Mouse (Mus musculus) embryonic facial prominence, embryonic 14.5 days (tissue): ENCODE results near the gene Fbxo28. TPM values are rescaled to one million over a fixed set of nuclear protein-coding genes. Genes with fewer than 3 reads are reported as not detected.

Experiments
- ATAC-seq: fragments of 200-750 bp; cut with Nextera tagmentation; 2 replicates; pipeline ENCODE4 v1.8.0; 2017; ENCODE audit warnings: low read depth, moderate number of reproducible peaks, moderate TSS enrichment
- DNase-seq: peaks from one replicate; pipeline ENCODE4 v3.0.0-alpha.2; 2015; ENCODE audit warnings: low spot score
- H3K27ac ChIP-seq: fragments of 300-500 bp; sonication (generic); replicated peaks from 2 replicates; pipeline ENCODE4 v1.5.1; 2014; ENCODE audit warnings: low read depth, mild to moderate bottlenecking, low read length, moderate library complexity
- H3K27me3 ChIP-seq: fragments of 300-500 bp; sonication (generic); replicated peaks from 2 replicates; pipeline ENCODE4 v1.6.1; 2014; ENCODE audit warnings: low read length; ENCODE audit not compliant: control insufficient read depth, insufficient read depth
- H3K36me3 ChIP-seq: fragments of 300-500 bp; sonication (generic); 2 replicates; pipeline ENCODE4 v1.6.1; 2014; ENCODE audit warnings: low read length, mixed read lengths; ENCODE audit not compliant: control insufficient read depth, insufficient read depth
- H3K4me1 ChIP-seq: fragments of 300-500 bp; sonication (generic); 2 replicates; pipeline ENCODE4 v1.6.1; 2014; ENCODE audit warnings: antibody characterized with exemption, low read length; ENCODE audit not compliant: control insufficient read depth, insufficient read depth
- H3K4me2 ChIP-seq: fragments of 300-500 bp; sonication (generic); 2 replicates; pipeline ENCODE4 v1.6.1; 2014; ENCODE audit warnings: low read depth, mild to moderate bottlenecking, low read length, moderate library complexity, mixed read lengths
- H3K4me3 ChIP-seq: fragments of 300-500 bp; sonication (generic); 2 replicates; pipeline ENCODE4 v1.5.1; 2014; ENCODE audit warnings: low read depth, mild to moderate bottlenecking, low read length
- H3K9ac ChIP-seq: fragments of 300-500 bp; sonication (generic); 2 replicates; pipeline ENCODE4 v1.6.1; 2014; ENCODE audit warnings: low read depth, mild to moderate bottlenecking, low read length, moderate library complexity, mixed read lengths
- H3K9me3 ChIP-seq: fragments of 300-500 bp; sonication (generic); 2 replicates; pipeline ENCODE4 v1.6.1; 2016; ENCODE audit warnings: low read length; ENCODE audit not compliant: control insufficient read depth
- WGBS: fragments of 180-500 bp; shearing (Covaris S2); extraction: QIAGEN DNeasy Blood & Tissue Kit; methylation state at CpG from one replicate; pipeline ENCODE4 v1.1.7; 2014; 5-methylcytosine and 5-hydroxymethylcytosine counted together
- polyA plus RNA-seq: library from polyadenylated mRNA; unstranded; fragments of >200 nt; fragmentation: Nextera tagmentation; extraction: Ambion mirVana; gene quantifications from 2 replicates; pipeline ENCODE4 v1.2.1, GENCODE M21; 2014

Gene Fbxo28
- polyA plus RNA-seq, 1 experiment from 2014 or later = 25.4 TPM

GRCm38 (mm10) chr1:182280577-182280976, 60.9 kb downstream of the Fbxo28 start:
- Histone ChIP-seq H3K27ac (0 out of 2 replicates have a peak overlapping the region, but pooled peaks have one; percentile 4), H3K4me1 (peaks cover 21% of the 10 kb centered on the region), H3K4me2 (peak overlapping the region; percentile 79), H3K27me3 (no peaks in the 10 kb centered on the region), H3K9ac (peak overlapping the region; percentile 95; the same call in 1 of the 2 replicates), H3K9me3 (no peaks in the 10 kb centered on the region), H3K4me3 (peak overlapping the region; percentile 80), H3K36me3 (peaks cover 37% of the 10 kb centered on the region)
- ATAC-seq = no peak
- 35% methylated on average over 11 of the region's 11 CpGs for WGBS
- no peak for DNase-seq

- no peaks in the 10 kb centered on the region for H3K9me3 ChIP-seq
- H3K36me3 ChIP-seq = peaks cover 42% of the 10 kb centered on the region
- H3K27ac ChIP-seq = no peak overlapping the region
- WGBS = 68% methylated on average over 6 of the region's 6 CpGs
- H3K4me3 ChIP-seq = 0 out of 2 replicates have a peak overlapping the region, but pooled peaks have one; percentile 80
- ATAC-seq = no peak
- no peak overlapping the region for H3K9ac ChIP-seq
- H3K4me1 ChIP-seq = peaks cover 21% of the 10 kb centered on the region
- H3K27me3 ChIP-seq = no peaks in the 10 kb centered on the region
- DNase-seq = peak; percentile 24
- H3K4me2 ChIP-seq = peak overlapping the region; percentile 79
Observed at GRCm38 (mm10) chr1:182280046-182280445, 61.4 kb downstream of the Fbxo28 start.

- no peak overlapping the region for H3K4me3 ChIP-seq
- H3K4me1 ChIP-seq = peaks cover 21% of the 10 kb centered on the region
- no peak overlapping the region for H3K27ac ChIP-seq
- ATAC-seq (no peak), DNase-seq (peak; percentile 14)
- peaks cover 48% of the 10 kb centered on the region for H3K36me3 ChIP-seq
- 82% methylated on average over 4 of the region's 4 CpGs for WGBS
- H3K9me3 ChIP-seq = no peaks in the 10 kb centered on the region
- no peak overlapping the region for H3K9ac ChIP-seq
- H3K4me2 ChIP-seq = no peak overlapping the region
- no peaks in the 10 kb centered on the region for H3K27me3 ChIP-seq
Observed at GRCm38 (mm10) chr1:182279436-182279835, 62.0 kb downstream of the Fbxo28 start.

- Histone ChIP-seq H3K9ac (no peak overlapping the region), H3K27me3 (no peaks in the 10 kb centered on the region), H3K9me3 (no peaks in the 10 kb centered on the region), H3K36me3 (peaks cover 50% of the 10 kb centered on the region), H3K4me2 (no peak overlapping the region), H3K4me1 (peaks cover 1% of the 10 kb centered on the region; the same call in 1 of the 2 replicates), H3K27ac (no peak overlapping the region), H3K4me3 (no peak overlapping the region)
- WGBS = 95% methylated on average over 6 of the region's 6 CpGs
- ATAC-seq (no peak), DNase-seq (no peak)
Observed at GRCm38 (mm10) chr1:182275109-182275508, 66.3 kb downstream of the Fbxo28 start.

- Histone ChIP-seq H3K9me3 (no peaks in the 10 kb centered on the region), H3K9ac (no peak overlapping the region), H3K4me2 (no peak overlapping the region), H3K27me3 (no peaks in the 10 kb centered on the region), H3K36me3 (peaks cover 23% of the 10 kb centered on the region), H3K4me1 (no peaks in the 10 kb centered on the region), H3K27ac (no peak overlapping the region), H3K4me3 (no peak overlapping the region)
- DNase-seq (no peak), ATAC-seq (no peak)
- WGBS = 83% methylated on average over 5 of the region's 5 CpGs
Observed at GRCm38 (mm10) chr1:182271632-182272031, 69.8 kb downstream of the Fbxo28 start.

- no peak overlapping the region for H3K4me2 ChIP-seq
- H3K9me3 ChIP-seq = no peaks in the 10 kb centered on the region
- H3K4me3 ChIP-seq = no peak overlapping the region
- WGBS = 78% methylated on average over 5 of the region's 5 CpGs
- no peaks in the 10 kb centered on the region for H3K4me1 ChIP-seq
- no peak for ATAC-seq
- H3K36me3 ChIP-seq = peaks cover 18% of the 10 kb centered on the region; the same call in 1 of the 2 replicates
- DNase-seq = no peak
- no peaks in the 10 kb centered on the region for H3K27me3 ChIP-seq
- H3K9ac ChIP-seq = no peak overlapping the region
- no peak overlapping the region for H3K27ac ChIP-seq
Observed at GRCm38 (mm10) chr1:182271130-182271529, 70.3 kb downstream of the Fbxo28 start.

GRCm38 (mm10) chr1:182268317-182268716, 73.1 kb downstream of the Fbxo28 start:
- no peak overlapping the region for H3K4me2 ChIP-seq
- no peaks in the 10 kb centered on the region for H3K9me3 ChIP-seq
- ATAC-seq (no peak), DNase-seq (no peak)
- H3K27me3 ChIP-seq = no peaks in the 10 kb centered on the region
- H3K4me1 ChIP-seq = no peaks in the 10 kb centered on the region
- no peak overlapping the region for H3K4me3 ChIP-seq
- no peak overlapping the region for H3K27ac ChIP-seq
- WGBS = 67% methylated on average over 4 of the region's 4 CpGs
- no peak overlapping the region for H3K9ac ChIP-seq
- no peaks in the 10 kb centered on the region; the same call in 1 of the 2 replicates for H3K36me3 ChIP-seq

GRCm38 (mm10) chr1:182266028-182266525, 75.4 kb downstream of the Fbxo28 start:
- no peak for ATAC-seq
- no peaks in the 10 kb centered on the region for H3K27me3 ChIP-seq
- DNase-seq = no peak
- H3K4me3 ChIP-seq = no peak overlapping the region
- no peaks in the 10 kb centered on the region for H3K4me1 ChIP-seq
- H3K9me3 ChIP-seq = no peaks in the 10 kb centered on the region
- WGBS = 85% methylated on average over 9 of the region's 11 CpGs
- no peak overlapping the region for H3K27ac ChIP-seq
- no peak overlapping the region for H3K4me2 ChIP-seq
- no peak overlapping the region for H3K9ac ChIP-seq
- no peaks in the 10 kb centered on the region for H3K36me3 ChIP-seq
